Mouse (Mus musculus): Measurements from ENCODE around the gene Prdm16. TPM values are rescaled to one million over a fixed set of nuclear protein-coding genes. Genes with fewer than 3 reads are reported as not detected.

Prdm16 gene
- total RNA-seq, 2 experiments from 2014 or later = 25.5 to 26.8 TPM

DNA sequence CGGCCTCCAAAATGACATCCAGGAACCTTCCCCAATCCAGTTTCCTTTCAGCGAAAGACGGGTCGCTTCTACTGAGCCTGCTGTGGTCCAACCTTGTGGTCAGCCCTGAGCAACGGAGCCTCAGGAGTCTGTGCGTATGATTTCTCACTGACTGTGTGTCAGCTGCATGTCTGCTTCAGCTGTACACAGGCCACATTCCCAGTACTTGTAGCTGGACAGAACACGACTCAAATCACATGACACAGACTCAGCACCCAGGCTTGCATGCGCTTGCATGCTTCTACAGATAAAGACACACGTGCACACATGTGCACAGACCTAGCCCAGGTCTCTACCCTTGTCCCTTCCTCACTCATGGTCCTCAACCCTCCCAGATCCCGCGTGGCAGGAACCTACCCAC is 79.5 kb downstream of the Prdm16 start:
- DNase-seq = no peak

DNA sequence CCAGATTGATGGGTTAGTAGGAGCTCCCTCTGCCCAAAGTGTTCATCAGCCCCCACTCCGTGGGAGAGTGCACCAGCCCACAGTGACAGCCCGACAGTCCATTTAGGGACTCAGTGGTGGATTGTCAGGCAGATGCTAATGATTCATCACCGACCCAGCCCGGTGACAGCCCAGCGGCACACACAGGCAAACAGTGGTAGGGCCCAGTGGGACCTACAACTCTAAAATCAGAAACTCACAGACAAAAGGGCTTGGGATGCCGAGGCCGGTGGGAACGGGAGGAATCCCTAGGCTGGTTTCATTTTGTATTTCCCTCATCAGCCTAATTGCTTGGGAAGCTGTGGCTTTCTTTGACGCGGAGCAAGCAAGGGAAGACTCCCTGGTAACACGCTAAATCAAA is 80.3 kb downstream of the Prdm16 start:
- DNase-seq = no peak

DNA sequence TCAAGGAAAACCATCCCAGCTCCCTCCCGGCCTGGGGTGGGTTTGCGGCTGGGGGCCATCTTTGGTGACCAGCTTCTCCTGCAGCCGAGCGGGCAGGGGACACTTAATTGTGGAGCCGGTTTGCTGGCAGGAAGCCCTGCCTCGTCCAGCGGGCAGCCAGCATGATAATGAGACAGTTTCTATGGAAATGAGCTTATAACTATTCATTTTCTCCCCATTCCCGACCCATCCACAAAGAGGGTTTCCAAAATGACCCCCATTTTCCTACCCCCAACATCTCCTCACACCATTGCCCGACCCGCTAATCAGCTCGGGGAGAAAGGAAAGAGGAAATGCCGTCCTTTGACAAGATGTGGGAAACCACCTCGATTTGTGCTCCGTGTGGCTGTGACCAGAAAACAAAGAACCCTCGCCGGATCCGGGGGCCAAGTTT is 86.7 kb downstream of the Prdm16 start:
- DNase-seq = peak; percentile 43

DNA sequence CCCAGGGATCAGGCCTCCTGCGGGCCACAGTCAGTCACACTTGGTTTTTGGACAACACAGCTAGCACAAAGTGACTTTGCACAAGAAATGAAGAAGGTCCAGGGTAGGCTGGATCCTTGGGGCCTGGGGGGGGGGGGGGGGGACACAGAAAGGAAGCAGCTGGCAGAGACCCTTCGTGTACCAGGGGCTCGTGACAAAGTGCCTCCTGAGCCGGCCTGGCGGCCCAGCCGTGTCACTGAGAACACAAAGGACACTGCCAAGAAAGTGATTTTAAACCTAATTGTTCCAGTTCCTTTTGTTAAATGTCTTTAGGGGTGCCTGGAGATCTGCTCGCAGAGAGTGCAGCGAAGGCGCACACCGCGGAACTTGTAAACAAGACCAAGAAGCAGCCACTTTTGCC is 87.2 kb downstream of the Prdm16 start:
- no peak for DNase-seq

DNA sequence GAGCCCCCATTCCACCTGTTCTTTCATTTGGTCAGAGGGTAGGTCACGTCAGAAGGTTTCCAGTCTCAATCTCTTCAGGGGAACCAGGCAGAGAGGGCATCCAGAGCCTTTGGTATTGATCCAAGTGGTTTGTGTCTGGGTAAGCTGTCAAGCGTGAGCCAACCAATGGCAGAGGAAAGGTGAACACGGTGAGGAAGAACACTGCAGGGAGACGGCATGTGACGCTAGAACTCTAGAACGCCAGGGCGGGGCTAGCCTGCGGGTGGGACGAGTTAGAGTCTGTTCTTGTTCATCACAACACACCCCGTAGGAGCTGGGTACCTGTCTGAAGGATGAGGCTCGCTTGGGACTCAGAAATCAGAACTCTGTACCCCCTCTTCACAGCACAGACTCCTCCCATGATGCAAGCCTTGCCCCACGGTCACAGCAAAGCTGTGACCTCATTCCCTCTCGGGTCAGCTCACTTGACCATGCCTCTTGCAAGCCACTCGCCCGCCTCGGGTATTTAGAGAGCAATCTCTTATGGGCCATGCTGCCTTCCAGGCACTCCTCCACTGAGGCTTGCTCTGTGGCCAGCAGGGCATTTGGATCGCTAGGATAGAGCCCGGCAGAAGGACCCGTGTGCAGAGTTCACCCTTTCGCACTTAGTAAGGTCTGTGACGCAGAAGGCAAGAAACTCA is 89.4 kb downstream of the Prdm16 start:
- DNase-seq = peak; percentile 31

DNA sequence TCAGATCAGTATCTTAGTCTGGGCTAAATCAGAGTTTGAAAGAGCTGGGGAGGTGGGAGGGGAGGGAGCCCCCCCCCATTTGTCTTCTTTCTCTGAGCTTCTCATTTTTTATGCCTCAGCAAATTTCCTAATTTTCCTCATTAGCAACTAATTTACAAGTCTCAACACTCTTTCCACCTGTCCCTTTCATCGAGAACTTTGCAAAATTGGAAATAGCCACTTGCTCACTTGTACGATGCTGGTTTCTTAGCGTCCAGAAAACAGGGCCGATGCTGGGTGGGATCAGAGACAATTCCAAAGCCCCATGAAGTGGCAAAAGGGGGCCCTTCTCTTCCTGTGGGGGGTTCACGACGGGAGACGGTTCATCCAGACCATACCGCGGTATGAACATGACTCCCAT is 91.4 kb downstream of the Prdm16 start:
- no peak for DNase-seq

DNA sequence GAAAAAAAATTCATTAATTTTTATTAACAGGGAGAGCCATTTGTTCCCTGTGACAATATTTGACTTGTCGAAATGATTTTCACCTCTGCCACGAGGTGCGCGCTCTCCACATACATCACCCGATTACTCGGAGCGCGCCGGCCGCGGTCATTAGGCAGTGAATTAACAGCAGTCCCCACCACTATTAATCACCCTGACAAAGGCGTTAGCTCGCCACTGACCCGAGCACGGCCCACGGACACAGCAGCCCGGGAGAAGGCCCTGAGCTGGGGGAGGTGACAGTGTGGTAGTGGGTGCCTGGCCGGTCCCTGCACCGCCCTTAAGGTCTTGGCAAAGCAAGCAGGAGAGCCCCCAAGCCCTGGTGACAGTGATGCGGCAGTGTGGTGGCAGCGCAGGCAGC is 92.8 kb downstream of the Prdm16 start:
- DNase-seq = no peak

DNA sequence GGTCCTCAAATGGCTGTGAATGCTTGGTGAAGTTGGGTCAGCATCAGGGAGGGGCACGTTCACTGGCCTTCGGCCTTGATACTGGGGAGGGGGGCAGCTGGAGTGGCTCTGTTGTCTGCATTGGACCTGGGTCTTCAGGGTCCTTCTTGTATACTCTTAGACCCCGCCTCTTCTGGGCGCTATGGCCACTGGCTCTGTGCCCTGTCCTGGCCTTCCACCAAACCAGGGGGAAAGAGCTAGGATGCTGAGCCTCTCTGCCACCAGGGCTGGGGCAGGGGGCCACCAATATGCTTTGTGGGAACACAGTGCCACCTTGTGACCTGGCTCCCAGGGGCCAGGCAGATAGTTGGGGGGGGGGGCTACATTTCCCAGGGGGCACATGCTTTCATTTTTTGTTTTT is 93.5 kb downstream of the Prdm16 start:
- DNase-seq = peak; percentile 77

DNA sequence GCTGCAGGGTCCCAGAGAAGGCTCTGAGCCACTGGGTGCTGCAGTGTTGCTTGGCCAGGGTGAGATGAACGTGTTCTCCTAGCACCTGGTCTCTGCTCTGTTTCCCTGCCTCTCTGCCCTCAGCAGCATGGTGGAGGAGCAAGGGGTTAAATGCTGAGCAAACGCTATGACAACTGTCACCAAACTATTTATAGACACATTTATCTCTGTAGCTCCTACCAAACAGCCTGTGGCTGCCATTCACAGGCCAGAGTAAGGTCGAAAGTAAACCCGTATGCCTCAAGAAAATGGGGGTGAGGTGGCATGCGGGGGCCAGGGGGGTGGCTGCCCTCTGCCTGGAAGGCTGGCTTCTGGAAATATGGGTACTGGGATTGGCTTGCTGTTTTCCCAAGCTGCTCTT is 94.1 kb downstream of the Prdm16 start:
- DNase-seq = no peak

DNA sequence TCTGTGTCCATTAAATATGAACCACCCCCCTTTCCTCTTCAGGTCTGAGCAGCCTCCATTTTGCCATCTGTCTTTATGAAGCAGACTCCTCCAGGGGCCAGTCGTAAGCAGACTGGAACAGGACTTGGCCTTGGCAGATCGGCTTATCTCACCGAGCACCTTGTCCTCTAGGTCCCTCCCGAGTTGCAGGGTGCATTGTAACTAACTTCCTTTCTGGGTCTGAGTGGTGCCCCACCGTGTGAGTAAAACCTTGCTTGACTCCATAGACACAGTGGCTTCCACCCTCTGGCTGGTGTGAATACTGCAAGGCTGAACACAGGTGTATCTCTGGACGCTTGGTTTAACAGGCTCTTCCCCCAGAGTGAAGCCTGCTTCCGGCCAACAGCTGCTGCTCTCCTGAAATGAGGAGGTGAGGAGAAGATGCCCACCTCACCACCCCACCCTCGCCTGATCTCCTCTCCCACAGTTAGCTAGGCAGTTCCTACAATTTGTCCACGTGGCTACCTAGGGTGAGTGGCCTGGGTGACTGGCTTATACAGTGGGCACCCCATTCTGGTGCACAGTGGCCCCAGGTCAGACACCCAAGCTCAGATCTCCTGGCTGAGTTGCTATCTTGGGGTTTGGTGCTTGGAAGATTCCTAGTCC is 94.9 kb downstream of the Prdm16 start:
- no peak for DNase-seq

DNA sequence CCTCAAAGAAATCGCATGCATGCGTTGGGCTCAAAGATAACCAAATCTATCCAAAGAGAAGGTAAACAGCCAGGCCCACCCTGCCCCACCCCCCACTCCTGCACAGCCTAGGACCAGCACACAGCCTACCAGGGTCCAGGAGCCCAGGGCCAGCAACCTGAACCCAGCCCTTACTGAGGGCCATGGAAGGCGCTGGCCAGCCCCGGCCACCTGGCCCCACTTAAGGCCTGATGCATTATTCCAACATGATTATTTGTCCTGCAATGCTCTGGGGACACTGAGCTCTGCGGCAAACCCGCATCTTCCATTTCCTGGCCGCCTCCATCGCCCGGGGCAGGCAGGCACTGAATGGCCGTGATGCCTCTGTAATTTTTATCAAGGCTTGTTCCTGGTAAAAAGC is 96.0 kb downstream of the Prdm16 start:
- no peak for DNase-seq

DNA sequence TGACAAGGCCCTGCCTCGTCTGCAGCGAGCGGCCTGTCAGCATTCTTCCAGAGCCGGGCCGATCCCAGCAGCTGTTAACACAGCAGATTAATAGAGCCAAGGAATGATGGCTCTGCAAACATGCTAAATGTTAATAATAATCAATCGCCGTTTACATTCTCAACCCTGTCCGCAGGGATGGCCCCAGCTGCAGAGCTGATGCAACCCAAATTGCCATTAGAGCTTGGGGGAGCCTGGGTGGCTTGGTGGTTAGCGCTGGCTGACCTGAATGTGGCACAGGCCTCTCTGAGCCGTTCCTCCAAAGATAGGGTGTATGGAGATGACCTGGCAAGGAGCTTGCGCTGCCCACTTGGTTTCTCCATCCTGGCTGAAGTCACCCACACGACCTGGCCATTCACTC is 97.0 kb downstream of the Prdm16 start:
- no peak for DNase-seq

DNA sequence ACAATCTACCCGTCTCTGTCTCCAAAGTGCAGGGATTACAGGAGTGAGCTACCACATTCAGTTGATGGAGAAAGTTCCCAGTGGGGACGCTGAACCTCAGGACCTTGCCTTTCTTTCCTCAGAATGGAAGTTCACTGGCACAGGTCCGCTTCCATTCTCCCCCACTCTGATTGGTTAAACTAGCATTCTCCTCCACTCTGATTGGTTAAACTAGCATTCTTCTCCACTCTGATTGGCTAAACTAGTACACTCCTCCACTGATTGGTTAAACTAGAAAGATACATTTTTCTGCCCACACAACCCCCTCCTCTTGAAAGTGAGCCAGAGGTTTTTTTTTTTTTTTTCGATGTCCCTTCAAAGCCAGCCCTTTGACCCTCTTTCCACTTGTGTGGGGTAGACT is 97.9 kb downstream of the Prdm16 start:
- DNase-seq = no peak

DNA sequence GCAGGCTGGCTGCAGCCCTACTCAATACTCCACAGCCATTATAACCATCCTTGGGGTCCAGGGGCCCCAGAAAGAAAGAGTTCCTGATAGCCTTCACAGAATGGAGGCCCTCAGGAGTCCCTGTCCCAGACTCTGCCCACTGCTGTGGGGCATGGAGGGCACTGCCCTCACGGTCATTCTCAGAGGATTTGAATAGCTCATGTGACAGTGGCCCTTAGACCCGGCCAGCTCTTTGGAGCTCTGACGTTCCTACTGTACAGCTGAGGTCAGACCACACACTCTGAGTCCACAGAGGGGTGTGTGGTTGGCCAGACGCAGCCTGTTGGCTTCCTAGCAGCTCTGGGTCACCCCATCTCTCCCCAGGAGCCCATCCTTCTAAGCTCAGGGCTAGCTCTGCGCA is 100.6 kb downstream of the Prdm16 start:
- DNase-seq = no peak

DNA sequence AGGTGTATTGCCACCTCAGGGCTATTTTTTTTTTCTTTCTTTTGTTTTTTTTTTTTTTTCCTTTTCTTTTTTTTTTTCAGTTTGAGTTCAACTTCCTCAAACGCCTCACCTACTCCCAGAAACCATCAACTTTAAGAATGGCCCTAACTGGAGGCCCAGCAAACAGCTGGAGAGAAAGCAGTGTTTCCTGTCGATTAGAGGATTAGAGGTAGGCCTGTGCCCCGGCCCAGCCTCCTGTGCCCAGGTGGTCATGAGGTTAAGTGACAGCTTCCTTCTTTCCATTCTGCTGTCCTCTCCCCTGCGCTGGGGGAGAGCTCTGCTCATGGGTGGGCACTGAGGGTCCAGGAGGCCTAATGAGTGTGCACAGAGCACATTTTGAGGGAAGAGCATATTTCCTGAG is 105.3 kb downstream of the Prdm16 start:
- no peak for DNase-seq

DNA sequence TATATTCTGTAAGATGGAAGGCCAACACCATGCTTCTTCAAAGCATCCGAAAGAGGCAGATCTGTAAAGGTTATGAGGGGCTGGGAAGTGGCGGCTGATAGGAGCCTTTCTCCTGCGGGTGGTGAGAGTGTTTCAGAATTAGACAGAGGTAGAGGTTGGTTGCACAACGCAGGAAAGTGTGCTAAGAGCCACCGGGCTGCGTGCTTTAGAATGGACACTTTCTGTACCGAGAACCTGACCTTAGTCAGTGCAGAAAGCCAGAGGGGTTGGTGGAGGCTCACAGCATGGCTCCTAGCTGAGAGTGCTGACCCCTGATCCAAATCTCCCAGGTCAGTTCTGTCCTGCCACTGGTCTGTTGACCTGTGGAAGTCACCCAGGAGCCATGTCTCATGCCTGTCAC is 106.3 kb downstream of the Prdm16 start:
- no peak for DNase-seq

DNA sequence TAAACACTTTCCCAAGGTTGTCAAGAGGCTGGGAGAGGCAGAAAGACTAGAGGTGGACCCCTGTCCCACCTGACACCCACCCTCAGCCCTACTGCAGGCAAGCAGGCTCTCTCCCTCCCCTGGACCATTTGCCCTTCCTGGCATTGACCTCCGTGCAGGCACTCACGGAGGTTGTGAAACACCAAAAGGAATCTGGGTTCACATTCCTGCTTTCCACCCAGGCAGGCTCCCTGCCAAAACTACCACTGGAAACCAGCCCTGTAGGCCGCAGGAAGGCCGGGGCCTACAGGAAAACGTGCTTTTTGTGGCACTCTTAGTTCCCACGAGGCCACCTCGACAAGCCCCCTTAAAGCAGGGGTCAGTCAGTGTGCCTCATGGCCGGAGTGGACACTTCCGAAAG is 109.2 kb downstream of the Prdm16 start:
- DNase-seq = peak; percentile 78

DNA sequence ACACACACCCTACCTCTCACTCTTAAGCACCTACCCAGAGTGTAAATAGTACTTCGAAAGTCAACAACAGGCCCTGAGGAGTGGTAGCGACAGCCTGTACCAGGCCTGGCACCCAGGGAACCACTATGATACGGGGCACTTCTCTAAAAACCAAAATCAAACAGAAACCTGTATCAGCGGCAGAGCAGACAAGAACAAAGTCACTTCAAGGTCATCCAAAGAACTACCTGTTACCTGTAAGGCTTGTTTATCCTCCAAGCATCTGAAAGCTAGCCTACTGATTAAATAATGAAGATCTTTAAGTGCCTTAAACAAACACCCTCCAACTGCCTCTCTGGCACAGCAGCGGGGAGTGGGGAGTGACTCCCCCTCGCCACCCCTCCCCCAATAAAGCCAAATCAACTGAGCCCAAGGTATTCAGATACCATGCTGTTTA is 110.3 kb downstream of the Prdm16 start:
- no peak for DNase-seq

DNA sequence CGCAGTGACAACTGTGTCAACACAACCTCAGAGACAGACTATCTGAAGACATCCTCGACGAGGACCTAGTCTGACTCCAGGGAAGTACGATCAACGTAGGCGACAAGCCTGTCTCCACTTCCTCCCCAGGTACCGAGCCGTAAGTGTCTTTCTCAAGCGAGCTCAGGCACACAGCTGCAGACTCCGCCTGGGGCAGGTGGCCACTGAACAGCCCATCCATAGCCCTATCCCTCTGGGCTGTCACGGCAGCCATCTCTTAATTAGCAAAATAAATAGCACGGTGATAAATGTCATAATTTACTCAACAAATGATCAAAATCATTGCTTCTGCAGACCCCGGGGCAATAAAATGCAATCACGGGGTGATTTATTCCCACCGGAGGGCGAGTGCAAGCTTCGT is 112.8 kb downstream of the Prdm16 start:
- no peak for DNase-seq

DNA sequence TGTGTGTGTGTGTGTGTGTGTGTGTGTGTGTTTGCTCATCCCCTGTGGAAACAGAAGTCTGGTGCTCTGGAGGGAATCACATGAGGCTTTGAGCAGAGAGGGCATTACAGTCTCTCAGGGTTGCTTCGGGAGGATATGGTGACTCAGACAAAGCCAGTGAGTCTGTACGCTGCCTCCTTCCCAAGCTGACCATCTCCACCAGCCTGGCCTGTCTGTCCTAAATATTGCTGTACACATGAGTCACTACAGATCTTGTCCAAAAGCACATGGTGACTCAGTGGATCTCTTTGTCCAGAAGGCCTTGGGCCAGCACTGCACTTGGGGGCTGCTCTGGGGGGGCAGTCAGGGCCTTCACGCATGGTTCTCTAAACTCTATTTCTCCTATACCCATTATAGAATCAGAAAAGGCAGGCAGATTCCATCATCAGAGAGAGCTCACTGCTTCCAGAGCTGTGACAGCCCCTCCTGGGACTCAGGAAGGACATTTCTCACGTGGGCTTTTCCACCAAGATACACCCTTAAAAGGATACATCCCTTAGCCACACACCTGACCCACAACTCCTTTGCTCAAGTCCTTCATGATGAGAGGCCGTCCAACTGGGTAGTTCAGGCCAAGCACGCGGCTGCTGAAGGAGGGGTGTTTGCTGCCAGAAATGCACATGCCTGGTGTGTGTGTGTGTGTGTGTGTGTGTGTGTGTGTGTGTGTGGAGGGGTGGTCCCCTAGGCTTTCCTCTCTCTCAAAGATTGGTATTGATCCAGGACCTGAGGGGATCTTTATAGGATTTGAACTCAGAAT is 114.6 kb downstream of the Prdm16 start:
- no peak for DNase-seq

DNA sequence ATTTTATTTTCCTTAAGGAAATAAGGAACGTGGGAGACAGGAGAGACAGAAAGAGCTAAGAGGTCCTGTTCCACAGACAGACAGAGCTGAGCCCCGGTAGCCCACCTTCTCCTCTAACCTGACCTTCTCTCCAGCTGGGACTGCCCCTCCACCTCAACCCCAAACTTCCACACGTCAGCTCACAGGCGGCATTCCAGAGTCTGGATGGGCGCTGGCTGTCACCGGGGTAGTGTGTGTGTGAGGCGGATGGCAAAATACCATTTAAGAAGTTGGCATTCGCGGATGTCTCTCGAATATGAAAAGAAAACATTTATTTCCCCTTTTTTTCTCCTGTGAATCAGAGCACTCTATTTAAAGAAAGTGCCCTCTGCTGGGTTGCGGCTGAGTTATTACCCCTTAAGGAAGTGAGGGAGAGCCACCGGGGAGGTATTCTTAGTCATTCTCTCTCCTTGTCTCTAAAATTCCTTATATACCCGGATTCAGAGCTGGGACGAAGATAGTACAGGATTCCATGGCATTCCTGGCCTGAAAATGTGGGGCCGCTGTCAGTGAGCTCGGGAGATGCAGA is 117.1 kb downstream of the Prdm16 start:
- DNase-seq = peak; percentile 52

DNA sequence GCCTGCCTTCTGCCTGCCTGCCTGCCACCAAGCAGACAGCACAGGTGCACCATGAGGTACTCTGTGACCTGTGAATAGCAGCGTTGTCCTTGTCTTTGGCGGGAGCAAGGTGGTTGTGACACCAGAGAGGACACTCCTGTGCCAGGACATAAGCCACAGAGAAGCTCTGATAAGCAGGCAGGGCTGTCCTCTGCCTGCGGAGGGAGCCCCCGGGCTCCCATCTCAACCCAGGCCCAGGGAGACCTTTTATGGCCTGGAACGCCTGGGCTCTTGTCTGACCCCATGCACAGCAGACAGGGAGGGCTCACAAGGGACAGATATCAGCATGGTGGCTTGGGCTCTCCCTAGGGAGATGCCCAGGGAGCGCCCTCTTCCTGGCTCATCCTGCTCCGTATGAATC is 118.7 kb downstream of the Prdm16 start:
- no peak for DNase-seq

DNA sequence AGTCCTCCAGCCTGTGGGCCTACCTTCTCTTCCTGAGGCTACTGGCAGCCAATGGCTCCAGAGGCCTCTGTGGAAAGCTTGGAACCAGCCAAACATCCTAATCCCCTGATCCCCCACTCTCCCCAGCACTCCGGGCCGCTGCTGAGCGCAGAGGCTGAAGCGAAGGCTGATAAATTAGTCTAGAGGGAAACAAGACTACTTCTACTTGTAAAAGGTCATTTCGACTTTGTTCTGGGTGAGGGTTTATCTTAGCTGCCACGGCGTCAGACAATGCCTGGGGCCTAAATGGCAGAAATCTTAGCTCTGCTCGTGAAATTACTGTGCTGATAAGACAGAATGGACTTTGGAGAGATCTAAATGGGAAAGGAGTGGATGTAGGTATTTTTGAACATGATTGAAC is 120.2 kb downstream of the Prdm16 start:
- no peak for DNase-seq

Measured in heart, postnatal 4 days (tissue).